Mouse (Mus musculus): ENCODE results near the gene Surf4. TPM values are rescaled to one million over a fixed set of nuclear protein-coding genes. Genes with fewer than 3 reads are reported as not detected.

The Surf4 gene
- 100 and 101 TPM in 2 replicates for polyA plus RNA-seq (2015; fragmentation: Nextera tagmentation; extraction: Ambion mirVana)

- Histone ChIP-seq H3K4me2 (replicated peaks) (peak within 1 kb of the TSS; percentile 66), H3K4me3 (peak within 1 kb of the TSS; percentile 91), H3K9ac (replicated peaks) (peak within 1 kb of the TSS; percentile 97), H3K9me3 (no peaks in the 10 kb centered on the region), H3K27me3 (no peaks in the 10 kb centered on the region), H3K36me3 (0 out of 2 replicates have a peak, but pooled peaks cover 6% of the 10 kb centered on the region), H3K4me1 (peaks cover 27% of the 10 kb centered on the region), H3K27ac (replicated peaks) (peak within 1 kb of the TSS; percentile 73)
- peak; percentile 95 for ATAC-seq (replicated peaks)
- under 1% methylated on average over 64 of the region's 70 CpGs for WGBS
Observed at GRCm38 (mm10) chr2:26933304-26934055, at the start of gene Surf4, which contains the start of gene Stkld1. Gene Surf4 (minus strand): TSS chr2:26933928. Gene Stkld1 (plus strand): TSS chr2:26934047.

- Histone ChIP-seq H3K9ac (replicated peaks) (no peak overlapping the region), H3K4me2 (replicated peaks) (no peak overlapping the region), H3K4me3 (no peak overlapping the region), H3K4me1 (no peaks in the 10 kb centered on the region), H3K36me3 (no peaks in the 10 kb centered on the region), H3K27ac (replicated peaks) (no peak overlapping the region), H3K9me3 (no peaks in the 10 kb centered on the region), H3K27me3 (no peaks in the 10 kb centered on the region)
- ATAC-seq (replicated peaks): no peak
- 64% methylated on average over 1 of the region's 1 CpGs for WGBS
Observed at GRCm38 (mm10) chr2:26980361-26980760, 46.6 kb upstream of the Surf4 start.

- no peaks in the 10 kb centered on the region for H3K4me1 ChIP-seq
- H3K36me3 ChIP-seq: no peaks in the 10 kb centered on the region
- H3K27me3 ChIP-seq: no peaks in the 10 kb centered on the region
- H3K4me2 ChIP-seq (replicated peaks): no peak overlapping the region
- H3K9me3 ChIP-seq: no peaks in the 10 kb centered on the region
- H3K27ac ChIP-seq (replicated peaks): no peak overlapping the region
- H3K4me3 ChIP-seq: no peak overlapping the region
- ATAC-seq (replicated peaks): no peak
- 69% methylated on average over 4 of the region's 4 CpGs for WGBS
- no peak overlapping the region for H3K9ac ChIP-seq (replicated peaks)
Observed at GRCm38 (mm10) chr2:26973960-26974359, 40.2 kb upstream of the Surf4 start.

- ATAC-seq (replicated peaks): no peak
- H3K36me3 ChIP-seq: no peaks in the 10 kb centered on the region
- no peaks in the 10 kb centered on the region for H3K4me1 ChIP-seq
- 71% methylated on average over 3 of the region's 3 CpGs for WGBS
- no peak within 1 kb of the TSS for H3K27ac ChIP-seq (replicated peaks)
- no peaks in the 10 kb centered on the region for H3K9me3 ChIP-seq
- H3K4me3 ChIP-seq: no peak within 1 kb of the TSS
- H3K27me3 ChIP-seq: no peaks in the 10 kb centered on the region
- H3K4me2 ChIP-seq (replicated peaks): no peak within 1 kb of the TSS
- H3K9ac ChIP-seq (replicated peaks): no peak within 1 kb of the TSS
Observed at GRCm38 (mm10) chr2:26973116-26973515, 39.4 kb upstream of the Surf4 start, which contains the start of gene Adamts13. Gene Adamts13 (plus strand): TSS chr2:26973416.

- peaks cover 21% of the 10 kb centered on the region for H3K4me1 ChIP-seq
- no peaks in the 10 kb centered on the region for H3K27me3 ChIP-seq
- 78% methylated on average over 2 of the region's 2 CpGs for WGBS
- H3K4me3 ChIP-seq: no peak overlapping the region
- no peaks in the 10 kb centered on the region for H3K9me3 ChIP-seq
- no peak for ATAC-seq (replicated peaks)
- H3K4me2 ChIP-seq (replicated peaks): no peak overlapping the region
- no peak overlapping the region for H3K27ac ChIP-seq (replicated peaks)
- no peak overlapping the region for H3K9ac ChIP-seq (replicated peaks)
- no peaks in the 10 kb centered on the region for H3K36me3 ChIP-seq
Observed at GRCm38 (mm10) chr2:26967262-26967661, 33.5 kb upstream of the Surf4 start.

- H3K4me3 ChIP-seq: peak overlapping the region; percentile 81
- H3K9me3 ChIP-seq: no peaks in the 10 kb centered on the region
- peak overlapping the region; percentile 98 for H3K27ac ChIP-seq (replicated peaks)
- peak overlapping the region; percentile 84 for H3K9ac ChIP-seq (replicated peaks)
- H3K4me1 ChIP-seq: peaks cover 31% of the 10 kb centered on the region
- ATAC-seq (replicated peaks): no peak
- peaks cover 12% of the 10 kb centered on the region for H3K36me3 ChIP-seq
- WGBS: 17% methylated on average over 14 of the region's 14 CpGs
- H3K4me2 ChIP-seq (replicated peaks): peak overlapping the region; percentile 86
- H3K27me3 ChIP-seq: no peaks in the 10 kb centered on the region
Observed at GRCm38 (mm10) chr2:26964724-26965370, 31.1 kb upstream of the Surf4 start.

- peaks cover 31% of the 10 kb centered on the region for H3K4me1 ChIP-seq
- H3K27me3 ChIP-seq: no peaks in the 10 kb centered on the region
- ATAC-seq (replicated peaks): peak; percentile 98
- peak within 1 kb of the TSS; percentile 98 for H3K27ac ChIP-seq (replicated peaks)
- peak within 1 kb of the TSS; percentile 86 for H3K4me2 ChIP-seq (replicated peaks)
- H3K9me3 ChIP-seq: no peaks in the 10 kb centered on the region
- peaks cover 16% of the 10 kb centered on the region for H3K36me3 ChIP-seq
- H3K9ac ChIP-seq (replicated peaks): peak within 1 kb of the TSS; percentile 84
- WGBS: under 1% methylated on average over 50 of the region's 50 CpGs
- peak within 1 kb of the TSS; percentile 81 for H3K4me3 ChIP-seq
Observed at GRCm38 (mm10) chr2:26963923-26964723, 30.4 kb upstream of the Surf4 start, which contains the start of gene Rexo4. Gene Rexo4 (minus strand): TSS chr2:26964386.

- H3K27ac ChIP-seq (replicated peaks): no peak overlapping the region
- peaks cover 46% of the 10 kb centered on the region for H3K36me3 ChIP-seq
- H3K27me3 ChIP-seq: no peaks in the 10 kb centered on the region
- H3K9me3 ChIP-seq: no peaks in the 10 kb centered on the region
- peaks cover 31% of the 10 kb centered on the region for H3K4me1 ChIP-seq
- H3K4me3 ChIP-seq: no peak overlapping the region
- no peak overlapping the region for H3K9ac ChIP-seq (replicated peaks)
- no peak overlapping the region for H3K4me2 ChIP-seq (replicated peaks)
- WGBS: 74% methylated on average over 4 of the region's 4 CpGs
- no peak for ATAC-seq (replicated peaks)
Observed at GRCm38 (mm10) chr2:26960756-26961155, 27.0 kb upstream of the Surf4 start.

GRCm38 (mm10) chr2:26957488-26957859 is 23.7 kb upstream of the Surf4 start:
- ATAC-seq (replicated peaks): no peak
- peaks cover 13% of the 10 kb centered on the region for H3K4me1 ChIP-seq
- no peak overlapping the region for H3K27ac ChIP-seq (replicated peaks)
- 89% methylated on average over 2 of the region's 2 CpGs for WGBS
- H3K36me3 ChIP-seq: peaks cover 76% of the 10 kb centered on the region
- no peaks in the 10 kb centered on the region for H3K9me3 ChIP-seq
- no peak overlapping the region for H3K4me2 ChIP-seq (replicated peaks)
- H3K27me3 ChIP-seq: no peaks in the 10 kb centered on the region
- no peak overlapping the region for H3K4me3 ChIP-seq
- no peak overlapping the region for H3K9ac ChIP-seq (replicated peaks)

GRCm38 (mm10) chr2:26956811-26957487 is 23.2 kb upstream of the Surf4 start:
- Histone ChIP-seq H3K36me3 (peaks cover 81% of the 10 kb centered on the region), H3K4me3 (no peak overlapping the region), H3K4me1 (peaks cover 8% of the 10 kb centered on the region), H3K9ac (replicated peaks) (no peak overlapping the region), H3K9me3 (no peaks in the 10 kb centered on the region), H3K27ac (replicated peaks) (no peak overlapping the region), H3K27me3 (no peaks in the 10 kb centered on the region), H3K4me2 (replicated peaks) (no peak overlapping the region)
- no peak for ATAC-seq (replicated peaks)
- 93% methylated on average over 12 of the region's 12 CpGs for WGBS

GRCm38 (mm10) chr2:26954735-26955395 is 21.1 kb upstream of the Surf4 start:
- no peak overlapping the region for H3K4me2 ChIP-seq (replicated peaks)
- H3K9ac ChIP-seq (replicated peaks): no peak overlapping the region
- 91% methylated on average over 2 of the region's 2 CpGs for WGBS
- H3K9me3 ChIP-seq: no peaks in the 10 kb centered on the region
- H3K36me3 ChIP-seq: peaks cover 78% of the 10 kb centered on the region
- no peak overlapping the region for H3K4me3 ChIP-seq
- ATAC-seq (replicated peaks): no peak
- no peaks in the 10 kb centered on the region for H3K4me1 ChIP-seq
- no peak overlapping the region for H3K27ac ChIP-seq (replicated peaks)
- H3K27me3 ChIP-seq: no peaks in the 10 kb centered on the region

Data from forebrain, embryonic 15.5 days (tissue).